Mouse (Mus musculus) mouse embryonic stem cell (cell line): Measurements from ENCODE around the gene Vmn1r11.

Experiments used
- in situ Hi-C, 2 experiments: fragments of 300-500 bp; cut with MboI; formaldehyde crosslinking; loops; 1 replicate in 1 of 2; 3 replicates in 1 of 2; pipeline ENCODE4 v1.14.3; 2019 to 2020; ENCODE audit warnings: low sequenced_read_pairs in 2 of 2, low pct_unique_long_range_greater_than_20kb in 1 of 2, mixed read lengths in 1 of 2; ENCODE audit not compliant: unreplicated experiment in 1 of 2

Vmn1r11 gene

DNA sequence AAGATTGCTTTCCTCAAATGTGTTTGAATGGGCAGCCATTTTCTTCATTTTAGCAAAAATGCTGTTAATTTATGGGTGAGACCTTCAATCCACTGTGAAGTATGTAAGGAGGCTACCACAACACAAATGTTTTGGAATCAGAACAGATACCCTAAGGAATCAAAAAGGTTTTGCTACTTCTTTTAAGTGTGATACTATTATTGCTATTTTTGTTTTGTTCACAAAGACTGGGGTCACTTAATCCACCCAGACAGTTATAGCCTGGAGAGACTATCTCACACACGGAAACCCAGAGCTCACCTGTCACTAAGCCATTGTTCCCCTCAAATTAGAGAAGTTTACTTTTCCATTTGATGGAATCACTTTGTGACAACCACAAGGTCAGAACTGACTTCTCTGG lies at the start of gene Vmn1r11:
TSS of gene Vmn1r11 (plus strand) at position 301 of the 400 bp plus-strand sequence.
- in situ Hi-C loops = no loop called here

DNA sequence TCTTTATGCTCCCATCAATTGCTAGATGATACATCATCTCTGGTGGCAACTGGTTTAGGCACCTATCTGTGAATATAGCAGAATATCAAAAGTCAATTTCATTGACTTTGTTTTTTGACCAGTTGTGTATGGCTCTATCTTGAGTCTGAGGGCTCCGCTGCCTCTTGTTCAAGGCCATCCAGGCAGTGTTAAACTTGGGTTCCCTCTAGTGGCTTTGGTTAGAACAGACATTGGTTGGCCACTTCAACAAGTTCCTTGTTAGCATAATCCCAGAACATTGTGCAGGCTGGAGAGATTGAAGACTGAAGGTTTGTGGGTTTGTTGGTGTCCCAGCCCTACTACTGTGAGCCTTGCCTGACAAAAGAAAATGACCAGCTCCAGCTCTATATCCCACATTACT lies 26.9 kb upstream of the Vmn1r11 start:
- in situ Hi-C loops = no loop called here

DNA sequence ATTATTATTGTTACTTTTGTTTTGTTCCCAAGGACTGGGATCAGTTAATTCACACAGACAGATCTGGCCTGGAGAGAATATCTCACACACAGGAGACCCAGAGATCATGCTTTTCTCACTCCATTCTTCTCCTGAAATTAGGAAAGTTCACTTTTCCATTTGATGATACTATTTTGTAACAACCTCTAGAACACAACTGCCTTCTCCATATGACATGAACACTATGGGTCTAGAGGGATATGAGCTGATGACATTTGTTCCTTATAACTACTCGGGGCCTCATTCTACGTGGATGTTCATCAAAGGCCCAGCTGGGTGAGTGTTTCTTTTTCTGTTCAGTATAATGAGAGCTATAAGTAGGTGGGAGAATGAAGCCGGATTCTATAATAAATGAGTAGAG lies 24.1 kb upstream of the Vmn1r11 start, which contains the start of gene Vmn1r10:
TSS of gene Vmn1r10 (plus strand) at position 301 of the 400 bp plus-strand sequence.
- in situ Hi-C loops = no loop called here

DNA sequence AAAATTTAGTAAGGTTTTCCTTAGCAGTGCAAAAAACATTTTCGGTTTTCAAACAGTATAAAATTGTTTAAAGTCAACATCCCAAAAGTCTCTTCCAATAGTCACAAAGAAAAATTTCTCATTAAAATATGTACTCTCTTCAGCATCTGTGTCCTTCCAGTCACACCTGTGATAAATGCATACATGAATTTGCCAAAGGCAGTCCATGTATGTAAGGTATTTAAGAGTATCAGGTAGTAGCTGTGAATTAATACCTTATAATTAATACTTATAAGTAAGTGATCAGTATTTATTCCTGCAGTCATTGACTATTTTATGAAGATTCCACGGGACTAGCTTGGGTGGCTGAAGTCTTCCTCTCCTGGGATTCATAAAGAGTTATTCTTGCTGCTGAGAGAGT lies 23.4 kb downstream of the Vmn1r11 start, which contains the start of gene Vmn1r12:
TSS of gene Vmn1r12 (plus strand) at position 301 of the 400 bp plus-strand sequence.
- in situ Hi-C loops = no loop called here
